Mouse (Mus musculus) mesoderm, embryonic 11.5 days (tissue): Measurements from ENCODE around the gene Gm28729.
A peak's percentile ranks its signal among the peaks of the same experiment; 100 is the strongest.
"Not testable (repeated sequence)": the region's sequence is repeated elsewhere in the genome, so short reads cannot be mapped to it uniquely, and the experiment has no call there.

ENCODE experiments used
- DNase-seq: peaks from one replicate; pipeline ENCODE4 v3.0.0-alpha.2; 2012; ENCODE audit warnings: low read depth, low spot score

Gene Gm28729

DNA sequence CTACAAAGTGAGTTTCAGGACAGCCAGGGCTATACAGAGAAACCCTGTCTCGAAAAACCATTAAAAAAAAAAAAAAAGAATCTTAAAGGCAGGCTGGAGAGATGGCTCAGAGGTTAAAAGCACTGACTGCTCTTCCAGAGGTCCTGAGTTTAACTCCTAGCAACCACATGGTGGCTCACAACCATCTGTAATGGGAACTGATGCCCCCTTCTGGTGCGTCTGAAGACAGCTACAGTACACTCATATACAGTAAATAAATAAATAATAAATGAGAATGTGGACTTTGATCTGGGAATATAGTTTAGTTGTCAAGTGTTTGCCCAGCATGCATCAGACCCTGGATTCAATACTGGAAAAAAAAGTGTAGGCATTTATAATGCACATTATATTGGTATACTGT lies 3.5 kb downstream of the Gm28729 start:
- DNase-seq = not testable (repeated sequence)

- no peak for DNase-seq
Measured at GRCm38 (mm10) chr9:96517429-96517828, 7.6 kb downstream of the Gm28729 start.

DNA sequence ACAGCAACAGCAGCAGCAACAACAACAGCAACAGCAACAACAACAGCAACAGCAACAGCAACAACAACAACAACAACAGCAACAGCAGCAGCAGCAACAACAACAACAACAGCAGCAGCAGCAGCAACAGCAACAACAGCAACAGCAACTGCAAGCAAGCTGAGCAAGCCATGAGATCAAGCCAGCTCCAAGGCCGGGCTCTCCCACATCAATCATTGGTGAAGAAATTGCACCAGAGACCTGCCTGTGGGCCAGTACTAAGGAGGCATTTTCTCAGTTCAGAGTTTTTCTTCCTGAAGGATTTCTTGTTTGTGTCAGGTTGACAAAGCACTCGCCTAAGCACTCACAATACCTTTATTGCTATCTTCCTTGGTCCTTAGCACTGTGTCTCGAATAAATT lies 8.3 kb downstream of the Gm28729 start:
- DNase-seq = no peak

DNA sequence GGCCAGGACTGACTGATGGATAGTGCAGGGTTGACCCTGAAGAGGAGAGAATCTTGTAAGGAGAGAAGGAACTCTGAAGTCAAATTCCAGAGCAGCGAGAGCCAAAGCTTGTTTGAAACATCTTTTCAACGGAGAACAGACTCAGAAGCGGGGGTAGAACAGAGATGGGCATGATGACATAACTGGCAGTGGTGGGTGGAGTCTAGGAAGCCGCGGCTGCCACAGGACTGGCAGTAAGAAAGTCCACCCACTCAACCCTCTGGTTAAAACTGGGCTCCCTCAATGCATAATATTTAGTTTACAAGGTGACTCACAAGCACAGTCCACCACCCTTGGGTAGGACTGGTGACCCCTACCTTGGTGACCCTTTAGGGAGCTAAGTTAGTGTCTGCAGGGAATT lies 9.3 kb downstream of the Gm28729 start:
- DNase-seq = no peak

- no peak for DNase-seq
Measured at GRCm38 (mm10) chr9:96514278-96514677, 10.8 kb downstream of the Gm28729 start.

DNA sequence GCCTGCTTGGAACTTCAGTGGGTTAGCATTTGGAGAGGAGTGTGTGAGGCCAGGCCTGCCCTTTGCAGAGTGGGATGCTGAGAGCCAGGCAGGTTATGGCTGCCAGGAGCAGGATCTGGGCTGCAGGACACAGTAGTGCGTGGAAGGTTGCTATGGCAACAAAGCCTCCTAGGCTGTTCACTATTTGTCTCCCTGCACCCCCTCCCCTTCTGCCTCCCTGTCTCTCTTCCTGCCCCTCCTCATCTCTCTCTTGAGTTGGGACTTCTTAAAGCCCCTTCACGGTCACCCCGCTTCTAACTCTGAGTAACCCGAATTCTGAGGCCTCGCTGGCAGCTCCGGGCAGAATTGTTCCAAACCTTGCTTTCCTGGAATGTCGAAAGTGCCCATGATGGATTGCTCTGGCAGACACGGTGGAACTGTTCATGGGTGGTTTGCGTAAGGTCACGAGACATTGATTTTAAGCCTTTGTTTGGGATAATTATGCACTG lies 19.0 kb downstream of the Gm28729 start:
- peak; percentile 82 for DNase-seq

DNA sequence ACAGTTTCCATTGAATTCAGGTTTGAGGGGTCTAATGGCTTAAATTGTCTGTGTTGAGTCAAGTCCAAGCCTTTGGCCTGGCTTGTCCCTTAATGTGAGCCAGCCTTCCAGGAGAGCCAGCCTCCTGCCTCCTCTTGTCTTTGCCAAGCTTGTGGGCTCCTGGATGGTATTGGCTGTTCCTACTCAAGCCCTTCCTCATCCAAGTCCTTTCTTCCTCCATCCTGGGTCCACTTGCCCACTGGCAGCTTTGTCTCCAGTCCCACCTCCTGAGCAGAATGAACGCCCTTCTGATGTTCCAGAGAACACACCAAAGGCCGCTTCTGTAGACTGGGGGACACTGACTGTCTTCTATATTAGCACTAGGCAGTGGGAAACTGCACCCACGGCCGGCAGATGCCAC lies 19.9 kb downstream of the Gm28729 start:
- no peak for DNase-seq

GRCm38 (mm10) chr9:96504116-96504895 lies 20.8 kb downstream of the Gm28729 start:
- no peak for DNase-seq

GRCm38 (mm10) chr9:96502856-96503610 lies 22.0 kb downstream of the Gm28729 start:
- no peak for DNase-seq

GRCm38 (mm10) chr9:96501217-96501616 lies 23.8 kb downstream of the Gm28729 start:
- DNase-seq = no peak

DNA sequence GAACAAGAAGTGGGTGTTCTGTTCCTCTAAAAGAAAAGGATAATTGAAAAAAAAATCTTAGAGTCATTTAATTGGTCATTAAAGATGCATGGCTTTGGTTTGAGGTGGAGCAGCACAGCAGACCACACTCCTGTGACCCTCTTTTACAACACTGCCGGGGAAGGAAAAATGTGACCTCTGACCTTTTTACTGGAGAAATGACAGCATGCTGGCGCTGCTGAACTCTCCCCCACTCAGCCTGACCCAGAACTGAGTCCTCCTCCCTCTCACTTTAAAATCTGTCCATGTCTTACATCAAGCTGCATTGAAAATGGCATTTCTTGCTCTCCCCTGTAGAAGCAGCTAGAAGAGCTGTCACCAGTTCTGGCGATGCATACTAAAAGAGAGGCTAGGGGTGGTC lies 31.9 kb downstream of the Gm28729 start:
- peak; percentile 63 for DNase-seq

DNA sequence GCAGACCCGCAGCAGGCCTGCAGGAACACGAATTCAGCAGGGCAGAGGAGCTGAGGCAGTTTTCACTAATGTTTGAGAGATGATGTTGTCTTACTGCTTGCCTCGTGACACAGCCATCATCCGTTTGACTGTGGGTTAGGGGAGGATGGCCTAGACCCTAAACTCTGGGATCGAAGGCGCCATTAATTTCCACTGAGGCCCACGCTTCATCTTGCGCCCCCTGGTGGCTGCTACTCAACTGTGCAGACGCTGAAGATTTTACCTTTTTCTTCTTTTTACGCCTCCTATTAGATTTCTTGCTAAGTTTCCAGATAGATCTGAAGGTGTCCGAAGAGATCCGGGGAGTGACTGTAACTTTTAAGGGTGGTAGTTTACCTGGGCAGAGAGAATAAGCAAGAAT lies 33.3 kb downstream of the Gm28729 start:
- peak; percentile 60 for DNase-seq

- DNase-seq = not testable (repeated sequence)
Measured at GRCm38 (mm10) chr9:96487869-96488268, 37.2 kb downstream of the Gm28729 start.

- DNase-seq = no peak
Measured at GRCm38 (mm10) chr9:96483648-96484047, 41.4 kb downstream of the Gm28729 start.

GRCm38 (mm10) chr9:96483028-96483427 lies 42.0 kb downstream of the Gm28729 start:
- no peak for DNase-seq

GRCm38 (mm10) chr9:96478071-96478888 lies 46.8 kb downstream of the Gm28729 start, which contains the start of gene Rnf7:
Rnf7 (minus strand) TSS chr9:96478675.
- peak; percentile 97 for DNase-seq

GRCm38 (mm10) chr9:96472356-96472755 lies 52.7 kb downstream of the Gm28729 start:
- no peak for DNase-seq

DNA sequence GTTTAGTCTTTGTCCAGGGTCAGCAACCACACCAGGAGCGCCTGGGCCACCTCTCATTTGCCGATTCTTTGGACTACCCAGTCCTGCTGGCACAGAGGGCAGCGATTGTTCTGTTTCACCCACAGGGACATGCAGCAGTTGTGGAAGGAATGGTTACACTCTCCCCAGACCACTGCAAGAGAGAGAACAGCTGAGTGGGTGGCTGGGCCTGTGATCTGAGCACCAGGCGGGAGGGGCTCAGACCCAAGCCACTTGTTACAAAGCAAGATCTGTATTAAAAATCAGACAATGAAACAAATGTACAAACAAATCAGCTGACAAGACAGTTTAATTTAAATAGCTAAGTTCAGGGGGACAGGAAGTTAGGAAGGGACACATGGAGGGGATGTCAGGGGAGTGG lies 53.4 kb downstream of the Gm28729 start:
- not testable (repeated sequence) for DNase-seq

GRCm38 (mm10) chr9:96470266-96470974 lies 54.6 kb downstream of the Gm28729 start:
- DNase-seq = no peak

DNA sequence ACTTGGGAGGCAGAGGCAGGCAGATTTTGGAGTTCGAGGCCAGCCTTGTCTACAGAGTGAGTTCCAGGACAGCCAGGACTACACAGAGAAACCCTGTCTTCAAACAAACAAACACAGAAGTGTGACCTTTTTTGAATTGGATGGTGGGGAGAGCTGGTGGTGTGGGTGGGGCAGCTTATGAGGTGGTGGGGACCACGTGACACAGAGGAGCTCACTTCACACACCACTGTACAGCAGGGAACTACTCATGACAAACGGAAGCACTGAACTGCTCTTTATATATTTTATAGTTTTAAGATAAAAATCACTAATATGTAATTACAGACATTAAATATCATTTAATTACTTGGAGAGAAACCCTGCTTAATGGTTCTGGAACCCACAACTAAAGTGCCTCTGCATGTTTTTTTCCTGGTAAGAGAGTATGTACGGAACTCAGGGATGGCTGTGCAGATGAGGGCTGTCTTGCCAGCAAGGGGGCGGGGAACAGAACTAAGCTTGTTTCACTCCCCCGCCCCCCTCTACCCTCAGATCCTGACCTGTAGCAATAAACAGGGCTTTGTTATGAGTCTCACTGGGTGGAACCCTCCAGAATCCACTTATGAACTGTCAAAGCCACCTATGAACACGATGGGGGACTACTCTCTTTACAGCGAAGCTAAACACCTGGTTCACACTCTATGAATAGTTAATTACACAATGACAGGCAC lies 55.4 kb downstream of the Gm28729 start:
- no peak for DNase-seq

- DNase-seq = no peak
Measured at GRCm38 (mm10) chr9:96463708-96464107, 61.4 kb downstream of the Gm28729 start.
